Mouse (Mus musculus): ENCODE results near the gene Nr1d1. TPM values are rescaled to one million over a fixed set of nuclear protein-coding genes. Genes with fewer than 3 reads are reported as not detected.
A peak's percentile ranks its signal among the peaks of the same experiment; 100 is the strongest.

The Nr1d1 gene
- polyA plus RNA-seq (2015; fragmentation: Nextera tagmentation; extraction: Ambion mirVana) = 0.65 and 0.66 TPM in 2 replicates

- H3K36me3 ChIP-seq (ENCODE audit: control insufficient read depth, insufficient read depth) = no peaks in the 10 kb centered on the region
- H3K27me3 ChIP-seq (ENCODE audit: control insufficient read depth, insufficient read depth, low read depth, low read length) = no peaks in the 10 kb centered on the region
- H3K9me3 ChIP-seq (replicated peaks; ENCODE audit: control insufficient read depth, low read length) = no peaks in the 10 kb centered on the region
- under 1% methylated on average over 22 of the region's 22 CpGs for WGBS (ENCODE audit: insufficient replicate concordance)
- peak within 1 kb of the TSS; percentile 78 for H3K27ac ChIP-seq (ENCODE audit: low read length)
- peak within 1 kb of the TSS; percentile 46 for H3K4me3 ChIP-seq (ENCODE audit: low read depth, low read length)
- H3K4me1 ChIP-seq (ENCODE audit: control insufficient read depth, low read depth, low read length) = peaks cover 69% of the 10 kb centered on the region
- peak within 1 kb of the TSS; percentile 37 for H3K9ac ChIP-seq (ENCODE audit: low read depth, low read length)
- H3K4me2 ChIP-seq (ENCODE audit: low read depth, low read length) = peak within 1 kb of the TSS; percentile 73
- ATAC-seq (ENCODE audit: low read depth) = no peak
These were observed at the start of gene Nr1d1 for GRCm38 (mm10) chr11:98774582-98775347. Gene Nr1d1 (minus strand): TSS chr11:98775333.

GRCm38 (mm10) chr11:98820968-98821367, 45.8 kb upstream of the Nr1d1 start:
- Histone ChIP-seq H3K4me2 (ENCODE audit: low read depth, low read length) (no peak overlapping the region), H3K9me3 (replicated peaks; ENCODE audit: control insufficient read depth, low read length) (no peaks in the 10 kb centered on the region), H3K4me3 (ENCODE audit: low read depth, low read length) (no peak overlapping the region), H3K4me1 (ENCODE audit: control insufficient read depth, low read depth, low read length) (peaks cover 8% of the 10 kb centered on the region), H3K27me3 (ENCODE audit: control insufficient read depth, insufficient read depth, low read depth, low read length) (no peaks in the 10 kb centered on the region), H3K27ac (ENCODE audit: low read length) (no peak overlapping the region), H3K9ac (ENCODE audit: low read depth, low read length) (no peak overlapping the region), H3K36me3 (ENCODE audit: control insufficient read depth, insufficient read depth) (peaks cover 55% of the 10 kb centered on the region)
- no peak for ATAC-seq (ENCODE audit: low read depth)
- WGBS (ENCODE audit: insufficient replicate concordance) = 35% methylated on average over 5 of the region's 5 CpGs

DNA sequence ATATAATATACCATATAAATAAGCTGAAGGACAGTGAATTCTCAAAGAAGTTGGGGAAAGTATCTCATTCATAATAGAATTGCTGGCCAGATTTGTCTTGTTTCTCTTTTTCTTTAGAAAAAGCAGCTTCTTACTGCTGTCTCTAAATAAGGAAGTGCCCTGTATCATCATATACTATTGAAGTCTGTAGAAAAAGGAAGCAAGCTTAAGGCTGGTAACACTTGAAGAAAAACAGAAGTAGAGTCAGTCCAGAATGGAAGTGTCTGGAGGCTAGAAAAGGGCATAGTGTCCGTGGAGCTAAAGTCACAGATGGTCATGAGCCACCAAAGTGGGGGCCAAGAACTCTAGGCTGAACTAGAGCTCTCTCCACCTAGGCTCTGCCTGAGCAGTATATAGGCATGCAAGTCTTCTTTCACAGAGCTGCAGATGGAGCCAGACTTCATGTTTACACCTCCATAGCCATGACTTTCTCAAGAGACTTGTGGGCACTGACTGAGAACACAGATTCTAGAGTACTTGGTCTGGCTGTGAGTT, 41.6 kb upstream of the Nr1d1 start:
- Histone ChIP-seq H3K9me3 (replicated peaks; ENCODE audit: control insufficient read depth, low read length) (no peaks in the 10 kb centered on the region), H3K27me3 (ENCODE audit: control insufficient read depth, insufficient read depth, low read depth, low read length) (no peaks in the 10 kb centered on the region), H3K9ac (ENCODE audit: low read depth, low read length) (no peak overlapping the region), H3K36me3 (ENCODE audit: control insufficient read depth, insufficient read depth) (peaks cover 47% of the 10 kb centered on the region), H3K27ac (ENCODE audit: low read length) (no peak overlapping the region), H3K4me3 (ENCODE audit: low read depth, low read length) (no peak overlapping the region), H3K4me2 (ENCODE audit: low read depth, low read length) (no peak overlapping the region), H3K4me1 (ENCODE audit: control insufficient read depth, low read depth, low read length) (no peaks in the 10 kb centered on the region; the same call in 1 of the 2 replicates)
- 38% methylated on average over 1 of the region's 1 CpGs for WGBS (ENCODE audit: insufficient replicate concordance)
- ATAC-seq (ENCODE audit: low read depth) = no peak

DNA sequence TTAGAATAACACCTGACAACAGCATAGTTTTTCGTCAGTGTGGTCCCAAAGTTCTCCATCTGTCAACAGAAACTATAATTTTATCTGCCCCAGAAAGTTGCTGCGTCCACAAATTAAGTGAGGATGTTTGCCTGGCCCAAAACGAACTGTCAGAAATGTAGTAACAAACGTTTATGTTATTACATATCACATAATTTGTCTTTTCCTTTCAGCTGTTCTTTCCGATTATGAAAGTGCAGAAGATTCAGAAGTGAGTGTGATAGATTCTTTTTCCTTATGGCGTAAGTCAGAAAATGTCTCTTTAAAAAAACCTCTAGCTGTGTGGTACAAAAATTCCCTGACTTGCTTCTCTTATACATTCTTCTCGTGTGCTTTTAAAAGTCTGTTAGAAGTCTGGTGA, 35.6 kb upstream of the Nr1d1 start:
- no peak for ATAC-seq (ENCODE audit: low read depth)
- peak overlapping the region; percentile 74 for H3K4me2 ChIP-seq (ENCODE audit: low read depth, low read length)
- peak overlapping the region; percentile 97 for H3K9ac ChIP-seq (ENCODE audit: low read depth, low read length)
- H3K27ac ChIP-seq (ENCODE audit: low read length) = peak overlapping the region; percentile 98
- peaks cover 24% of the 10 kb centered on the region for H3K36me3 ChIP-seq (ENCODE audit: control insufficient read depth, insufficient read depth)
- peak overlapping the region; percentile 98 for H3K4me3 ChIP-seq (ENCODE audit: low read depth, low read length)
- H3K27me3 ChIP-seq (ENCODE audit: control insufficient read depth, insufficient read depth, low read depth, low read length) = no peaks in the 10 kb centered on the region
- no peaks in the 10 kb centered on the region for H3K9me3 ChIP-seq (replicated peaks; ENCODE audit: control insufficient read depth, low read length)
- H3K4me1 ChIP-seq (ENCODE audit: control insufficient read depth, low read depth, low read length) = peaks cover 16% of the 10 kb centered on the region
- 55% methylated on average over 7 of the region's 7 CpGs for whole genome bisulfite sequencing (ENCODE audit: insufficient replicate concordance)

DNA sequence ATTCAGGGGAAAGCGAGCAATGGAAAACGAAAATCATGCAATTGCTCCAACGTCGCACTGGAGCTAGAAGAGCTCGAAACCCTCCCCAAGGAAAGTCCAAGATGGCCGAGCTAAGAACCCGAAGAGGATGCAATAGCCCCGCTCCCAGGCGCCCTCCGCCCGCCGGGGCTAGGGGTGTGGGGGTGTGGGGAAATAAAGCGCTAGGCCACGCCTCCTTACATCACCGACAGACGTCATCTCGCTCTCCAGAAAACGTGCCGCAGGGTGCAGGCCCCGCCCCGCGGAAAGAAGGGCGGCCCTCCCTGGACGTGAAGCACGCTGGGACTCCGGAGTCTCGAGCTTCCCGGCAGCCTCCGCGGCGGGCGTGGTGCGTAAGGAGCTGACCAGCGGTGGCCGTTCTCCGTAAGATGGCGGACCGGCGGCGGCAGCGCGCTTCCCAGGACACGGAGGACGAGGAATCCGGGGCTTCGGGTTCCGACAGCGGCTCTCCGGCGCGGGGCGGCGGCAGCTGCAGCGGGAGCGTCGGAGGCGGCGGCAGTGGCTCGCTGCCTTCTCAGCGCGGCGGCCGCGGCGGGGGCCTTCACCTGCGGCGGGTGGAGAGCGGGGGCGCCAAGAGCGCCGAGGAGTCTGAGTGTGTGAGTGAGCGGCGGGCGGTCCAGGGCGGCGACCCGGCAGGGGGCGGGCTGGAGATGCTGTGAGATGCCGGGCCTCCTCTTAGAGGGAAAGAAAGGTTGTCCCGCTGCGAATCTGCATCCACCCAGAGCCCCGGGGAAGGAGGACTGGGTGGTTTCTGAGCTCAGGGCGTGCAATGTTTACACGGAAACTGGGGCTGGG, 34.5 kb upstream of the Nr1d1 start:
- Histone ChIP-seq H3K4me2 (ENCODE audit: low read depth, low read length) (peak overlapping the region; percentile 74), H3K9me3 (replicated peaks; ENCODE audit: control insufficient read depth, low read length) (no peaks in the 10 kb centered on the region), H3K4me3 (ENCODE audit: low read depth, low read length) (peak overlapping the region; percentile 98), H3K9ac (ENCODE audit: low read depth, low read length) (peak overlapping the region; percentile 97), H3K27ac (ENCODE audit: low read length) (peak overlapping the region; percentile 98), H3K4me1 (ENCODE audit: control insufficient read depth, low read depth, low read length) (peaks cover 16% of the 10 kb centered on the region), H3K36me3 (ENCODE audit: control insufficient read depth, insufficient read depth) (peaks cover 26% of the 10 kb centered on the region), H3K27me3 (ENCODE audit: control insufficient read depth, insufficient read depth, low read depth, low read length) (no peaks in the 10 kb centered on the region)
- ATAC-seq (ENCODE audit: low read depth) = peak; percentile 98
- WGBS (ENCODE audit: insufficient replicate concordance) = under 1% methylated on average over 77 of the region's 84 CpGs

GRCm38 (mm10) chr11:98808417-98808816, 33.3 kb upstream of the Nr1d1 start:
- H3K4me3 ChIP-seq (ENCODE audit: low read depth, low read length) = no peak overlapping the region

DNA sequence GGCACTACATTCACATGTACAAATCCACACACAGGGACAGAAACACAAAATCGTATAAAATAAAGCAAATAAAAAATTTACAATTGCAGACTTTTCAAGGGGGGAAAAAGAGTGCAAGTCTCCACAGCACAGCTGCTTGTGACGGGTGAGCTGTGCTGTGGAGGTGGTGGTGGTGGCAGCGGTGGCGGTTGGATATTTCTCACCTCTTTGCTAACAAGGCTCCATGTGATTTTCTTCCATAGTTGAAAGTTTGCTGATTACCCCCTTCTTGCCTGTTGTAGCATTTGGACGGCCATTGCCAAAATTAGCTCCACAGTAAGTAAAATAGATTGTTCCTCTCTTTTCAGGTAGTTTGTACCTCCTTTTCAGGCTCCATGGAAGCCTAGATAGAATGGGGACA, 29.5 kb upstream of the Nr1d1 start, which contains the start of gene Casc3:
Gene Casc3, plus strand, starts transcription at position 301 of the 400 bp plus-strand sequence.
- H3K9ac ChIP-seq (ENCODE audit: low read depth, low read length) = no peak within 1 kb of the TSS
- H3K27ac ChIP-seq (ENCODE audit: low read length) = no peak within 1 kb of the TSS
- peaks cover 7% of the 10 kb centered on the region for H3K4me1 ChIP-seq (ENCODE audit: control insufficient read depth, low read depth, low read length)
- no peaks in the 10 kb centered on the region for H3K27me3 ChIP-seq (ENCODE audit: control insufficient read depth, insufficient read depth, low read depth, low read length)
- H3K4me2 ChIP-seq (ENCODE audit: low read depth, low read length) = no peak within 1 kb of the TSS
- no peak within 1 kb of the TSS for H3K4me3 ChIP-seq (ENCODE audit: low read depth, low read length)
- no peaks in the 10 kb centered on the region for H3K9me3 ChIP-seq (replicated peaks; ENCODE audit: control insufficient read depth, low read length)
- H3K36me3 ChIP-seq (ENCODE audit: control insufficient read depth, insufficient read depth) = peaks cover 51% of the 10 kb centered on the region
- 82% methylated on average over 5 of the region's 5 CpGs for WGBS (ENCODE audit: insufficient replicate concordance)
- ATAC-seq (ENCODE audit: low read depth) = no peak

More at GRCm38 (mm10) chr11:98808417-98808816, 33.3 kb upstream of the Nr1d1 start:
- Histone ChIP-seq H3K9me3 (replicated peaks; ENCODE audit: control insufficient read depth, low read length) (no peaks in the 10 kb centered on the region), H3K4me1 (ENCODE audit: control insufficient read depth, low read depth, low read length) (peaks cover 16% of the 10 kb centered on the region), H3K4me2 (ENCODE audit: low read depth, low read length) (peak overlapping the region; percentile 72; the same call in 1 of the 2 replicates), H3K27me3 (ENCODE audit: control insufficient read depth, insufficient read depth, low read depth, low read length) (no peaks in the 10 kb centered on the region), H3K9ac (ENCODE audit: low read depth, low read length) (no peak overlapping the region; the same call in 1 of the 2 replicates), H3K36me3 (ENCODE audit: control insufficient read depth, insufficient read depth) (peaks cover 39% of the 10 kb centered on the region), H3K27ac (ENCODE audit: low read length) (peak overlapping the region; percentile 72; the same call in 1 of the 2 replicates)
- WGBS (ENCODE audit: insufficient replicate concordance) = 63% methylated on average over 2 of the region's 2 CpGs
- ATAC-seq (ENCODE audit: low read depth) = no peak

DNA sequence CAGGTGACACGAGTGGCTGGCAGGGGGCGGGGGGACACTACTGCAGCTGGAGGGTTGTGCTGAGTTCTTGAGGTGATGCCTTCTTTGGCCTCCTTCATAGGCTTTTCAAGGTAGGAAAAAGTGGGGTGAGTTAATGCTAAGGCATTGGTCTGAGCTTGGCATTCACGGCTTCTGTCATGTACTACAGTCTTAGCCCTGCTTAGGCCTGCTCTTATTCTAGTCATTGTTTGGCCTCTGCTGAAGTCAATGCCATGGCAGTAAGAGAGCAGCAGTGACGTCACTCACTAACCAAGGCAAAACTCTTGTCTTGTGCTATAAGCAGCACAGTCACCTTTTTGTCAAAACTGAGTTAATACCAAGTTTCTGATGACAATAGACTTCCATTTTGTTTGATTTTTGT, 22.8 kb upstream of the Nr1d1 start:
- no peak for ATAC-seq (ENCODE audit: low read depth)
- Histone ChIP-seq H3K9ac (ENCODE audit: low read depth, low read length) (no peak overlapping the region), H3K27me3 (ENCODE audit: control insufficient read depth, insufficient read depth, low read depth, low read length) (no peaks in the 10 kb centered on the region), H3K4me1 (ENCODE audit: control insufficient read depth, low read depth, low read length) (peaks cover 28% of the 10 kb centered on the region), H3K9me3 (replicated peaks; ENCODE audit: control insufficient read depth, low read length) (no peaks in the 10 kb centered on the region), H3K36me3 (ENCODE audit: control insufficient read depth, insufficient read depth) (peaks cover 23% of the 10 kb centered on the region), H3K4me3 (ENCODE audit: low read depth, low read length) (peak overlapping the region; percentile 91), H3K4me2 (ENCODE audit: low read depth, low read length) (peak overlapping the region; percentile 97), H3K27ac (ENCODE audit: low read length) (no peak overlapping the region)
- 63% methylated on average over 4 of the region's 4 CpGs for WGBS (ENCODE audit: insufficient replicate concordance)
